Mouse (Mus musculus) embryonic fibroblast, embryonic 13.5 days (primary cell): Measurements from ENCODE around the gene Casz1. TPM values are rescaled to one million over a fixed set of nuclear protein-coding genes. Genes with fewer than 3 reads are reported as not detected.

Experiments used
- H3K27ac ChIP-seq: 2 replicates; pipeline ENCODE4 v1.5.1; 2012; ENCODE audit warnings: low read length, control low read depth, inconsistent platforms; ENCODE audit not compliant: insufficient read depth
- H3K4me1 ChIP-seq: 2 replicates; pipeline ENCODE4 v1.6.1; 2011; ENCODE audit warnings: low read length; ENCODE audit not compliant: control insufficient read depth, insufficient read depth
- H3K4me3 ChIP-seq: 2 replicates; pipeline ENCODE4 v1.5.1; 2011; ENCODE audit warnings: mild to moderate bottlenecking, control low read depth, low read length; ENCODE audit not compliant: insufficient read depth
- CTCF ChIP-seq: IDR thresholded peaks from 2 replicates; pipeline ENCODE4 v1.5.1; 2011; ENCODE audit warnings: mild to moderate bottlenecking, control low read depth, low read length, moderate library complexity, borderline replicate concordance; ENCODE audit not compliant: insufficient read depth
- POLR2A ChIP-seq: IDR thresholded peaks from 2 replicates; pipeline ENCODE4 v1.6.1; 2011; ENCODE audit warnings: low read depth, mild to moderate bottlenecking, control low read depth, low read length, moderate library complexity
- polyA plus RNA-seq: library from polyadenylated mRNA; stranded (reverse); fragments of >200 nt; gene quantifications from 2 replicates; pipeline ENCODE4 v1.2.4, GENCODE M21; 2011; ENCODE audit warnings: low read depth; ENCODE audit not compliant: missing spikeins, insufficient read length

The Casz1 gene
- polyA plus RNA-seq, 1 experiment: not detected

GRCm38 (mm10) chr4:149000746-149001145 lies 196.5 kb downstream of the Casz1 start:
- no peak for TF ChIP-seq CTCF
- TF ChIP-seq POLR2A: no peak
- H3K4me1 ChIP-seq: no peaks in the 10 kb centered on the region
- H3K4me3 ChIP-seq: no peak overlapping the region
- H3K27ac ChIP-seq: no peak overlapping the region

- Histone ChIP-seq H3K4me3 (no peak overlapping the region), H3K4me1 (no peaks in the 10 kb centered on the region), H3K27ac (no peak overlapping the region)
- TF ChIP-seq POLR2A (no peak), CTCF (no peak)
Observed at GRCm38 (mm10) chr4:149001515-149001914, 197.3 kb downstream of the Casz1 start.

DNA sequence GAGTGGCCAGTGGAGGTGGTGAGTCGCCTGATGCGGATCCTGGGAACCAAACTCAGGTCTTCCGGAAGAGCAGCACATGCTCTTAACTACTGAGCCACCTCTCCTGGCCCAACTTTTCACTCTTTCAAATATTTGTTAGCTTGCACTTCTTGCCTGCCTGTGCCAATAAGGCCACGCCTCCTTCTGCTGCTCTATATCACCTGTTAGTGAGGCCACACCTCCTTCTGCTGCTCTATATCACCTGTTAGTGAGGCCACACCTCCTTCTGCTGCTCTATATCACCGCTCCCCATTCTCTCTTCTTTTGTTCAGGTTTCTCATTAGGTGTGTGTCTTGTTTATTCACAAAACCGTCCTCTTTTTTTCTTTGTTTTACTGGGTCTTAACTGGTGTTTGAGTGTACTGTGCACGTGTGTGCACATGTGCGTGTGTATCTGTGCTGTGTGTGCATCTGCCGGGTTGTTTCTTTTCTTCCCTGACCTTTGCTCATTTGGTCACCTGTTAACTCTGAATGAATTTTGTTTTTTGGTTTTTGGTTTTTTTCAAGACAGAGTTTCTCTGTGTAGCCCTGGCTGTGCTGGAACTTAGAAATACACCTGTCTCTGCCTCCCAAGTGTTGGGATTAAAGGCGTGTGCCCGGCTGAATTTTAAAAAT lies 198.3 kb downstream of the Casz1 start:
- no peak overlapping the region for H3K27ac ChIP-seq
- H3K4me3 ChIP-seq: no peak overlapping the region
- TF ChIP-seq POLR2A (no peak), CTCF (no peak)
- no peaks in the 10 kb centered on the region for H3K4me1 ChIP-seq

Other genes starting within 250 kb of the Casz1 start
- gene Exosc10, start 246.0 kb upstream of the Casz1 start, polyA plus RNA-seq: 50.4 and 50.7 TPM in 2 replicates
- 110 and 114 TPM in 2 replicates for gene Srm, start 212.9 kb upstream of the Casz1 start, polyA plus RNA-seq
- not detected in 2 replicates for gene Masp2, start 201.9 kb upstream of the Casz1 start, polyA plus RNA-seq
- gene Tardbp, start 177.4 kb upstream of the Casz1 start, polyA plus RNA-seq: 404 and 424 TPM in 2 replicates
- gene Gm572, start 161.1 kb upstream of the Casz1 start, polyA plus RNA-seq: not detected in 2 replicates